Mouse (Mus musculus): ENCODE data around the gene Gpr62. TPM values are rescaled to one million over a fixed set of nuclear protein-coding genes. Genes with fewer than 3 reads are reported as not detected.

Gpr62 gene
- polyA plus RNA-seq, 1 experiment from 2014 or later = 0.20 TPM

DNA sequence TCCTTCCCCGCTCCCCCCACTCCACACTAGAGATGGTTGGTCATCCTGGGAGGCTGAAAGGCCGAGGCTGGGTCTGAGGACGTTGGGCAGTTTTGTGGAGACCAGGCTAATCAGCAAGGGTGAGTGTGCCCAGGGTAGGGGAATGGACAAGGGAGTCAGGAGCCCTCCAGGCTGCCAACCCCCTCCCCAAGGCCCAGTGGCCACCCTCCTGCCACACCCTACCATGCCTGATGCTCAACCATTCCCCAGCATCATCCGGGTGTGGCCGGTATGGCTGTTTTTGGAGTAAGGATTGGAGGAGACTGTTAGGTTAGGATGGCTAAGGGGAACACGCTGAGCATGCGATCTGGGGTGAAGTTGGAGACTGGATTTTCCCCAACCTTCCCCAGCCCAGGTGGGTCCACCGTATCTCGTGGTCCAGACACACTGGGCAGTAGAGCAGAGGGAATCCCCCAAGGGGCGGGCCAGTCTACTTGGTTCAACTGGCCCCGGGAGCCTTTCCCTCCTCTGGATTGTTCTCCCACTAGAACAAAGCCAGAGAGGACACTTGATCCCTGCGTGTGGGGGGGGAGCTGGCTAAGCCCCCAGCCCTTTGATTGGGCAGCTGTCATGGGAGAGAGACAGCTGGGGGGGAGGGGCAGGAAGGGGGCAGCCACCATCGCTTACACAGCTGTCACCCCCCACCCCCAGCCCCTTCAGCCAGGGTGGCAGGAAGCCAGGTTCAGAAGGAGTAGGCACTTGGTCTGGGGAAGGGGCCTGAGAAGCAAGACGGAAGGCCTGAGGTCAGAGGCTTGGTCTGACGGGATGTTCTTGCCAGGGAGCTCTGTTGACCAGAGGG, 9.2 kb downstream of the Gpr62 start:
- no peak for DNase-seq (ENCODE audit: low spot score)

DNA sequence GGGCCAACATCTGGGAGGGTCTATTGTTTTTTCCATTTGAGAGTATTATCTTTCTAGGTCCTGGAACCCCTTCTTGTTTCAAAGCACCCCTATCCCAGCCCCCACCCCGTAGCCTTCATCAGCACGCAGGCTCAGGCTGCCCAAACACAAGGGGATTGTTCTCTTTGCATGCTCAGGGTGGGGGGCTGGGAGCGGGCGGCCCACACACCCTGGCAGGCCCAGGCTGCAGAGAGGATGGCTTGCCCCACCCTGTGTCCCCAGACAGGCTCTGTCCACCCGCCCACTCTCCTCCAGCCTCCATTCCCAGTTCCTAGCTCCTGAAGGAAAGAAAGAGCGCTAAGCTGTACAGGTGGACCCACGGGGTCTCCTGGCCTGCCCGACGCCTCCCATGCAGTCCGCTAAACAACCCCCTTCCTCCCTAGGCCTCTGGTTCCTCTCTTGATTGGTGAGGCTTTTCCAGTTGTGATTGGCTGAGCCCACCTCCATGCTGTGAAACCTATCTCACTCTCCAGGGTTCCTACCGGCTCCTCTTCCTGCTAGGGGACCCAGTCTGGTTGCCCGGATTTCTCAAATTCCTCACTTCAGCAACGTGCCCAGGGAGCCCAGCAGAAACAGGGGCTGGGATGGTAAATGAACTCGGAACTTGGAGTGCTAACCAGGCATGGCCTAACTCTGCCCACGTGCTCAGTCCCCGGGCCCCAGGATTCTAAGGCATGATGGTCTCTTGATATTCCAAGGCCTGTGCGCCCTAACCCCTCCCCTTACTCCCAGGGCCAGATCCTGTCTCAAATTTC, 10.7 kb downstream of the Gpr62 start:
- DNase-seq (ENCODE audit: low spot score) = no peak

DNA sequence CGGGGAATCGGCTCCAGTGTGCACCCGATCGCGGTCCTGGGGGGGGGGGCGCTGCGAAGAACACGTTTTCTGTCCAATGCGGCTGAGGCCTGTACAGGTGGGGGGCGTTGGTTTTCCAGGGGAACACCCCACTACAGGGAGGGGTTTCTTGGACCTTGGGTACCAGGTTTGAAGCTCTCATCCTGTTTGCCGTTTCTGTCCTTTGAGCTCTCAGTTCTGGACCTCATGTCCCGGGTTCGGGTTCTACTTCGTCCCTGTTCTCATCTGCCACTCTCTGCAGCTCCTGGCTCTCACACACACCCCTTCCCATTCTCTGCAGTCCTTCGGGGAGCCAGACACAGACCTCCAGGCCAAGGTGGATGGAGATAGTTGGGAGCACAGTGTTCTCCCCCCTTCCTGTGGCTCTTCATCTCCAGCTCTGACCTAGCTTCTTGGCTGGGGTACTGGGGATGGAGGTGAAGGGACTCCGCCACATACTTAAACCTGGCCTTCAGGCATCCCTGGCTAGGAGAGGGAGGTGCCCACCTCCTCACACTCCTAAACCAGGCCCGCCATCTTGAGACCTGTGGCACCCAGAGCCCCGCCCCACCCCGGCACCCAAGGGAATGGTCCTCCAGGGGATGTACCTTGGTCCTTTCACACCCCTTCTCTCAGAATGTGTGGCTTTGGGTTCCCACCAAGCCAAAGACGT, 11.5 kb downstream of the Gpr62 start:
- DNase-seq (ENCODE audit: low spot score) = no peak

DNA sequence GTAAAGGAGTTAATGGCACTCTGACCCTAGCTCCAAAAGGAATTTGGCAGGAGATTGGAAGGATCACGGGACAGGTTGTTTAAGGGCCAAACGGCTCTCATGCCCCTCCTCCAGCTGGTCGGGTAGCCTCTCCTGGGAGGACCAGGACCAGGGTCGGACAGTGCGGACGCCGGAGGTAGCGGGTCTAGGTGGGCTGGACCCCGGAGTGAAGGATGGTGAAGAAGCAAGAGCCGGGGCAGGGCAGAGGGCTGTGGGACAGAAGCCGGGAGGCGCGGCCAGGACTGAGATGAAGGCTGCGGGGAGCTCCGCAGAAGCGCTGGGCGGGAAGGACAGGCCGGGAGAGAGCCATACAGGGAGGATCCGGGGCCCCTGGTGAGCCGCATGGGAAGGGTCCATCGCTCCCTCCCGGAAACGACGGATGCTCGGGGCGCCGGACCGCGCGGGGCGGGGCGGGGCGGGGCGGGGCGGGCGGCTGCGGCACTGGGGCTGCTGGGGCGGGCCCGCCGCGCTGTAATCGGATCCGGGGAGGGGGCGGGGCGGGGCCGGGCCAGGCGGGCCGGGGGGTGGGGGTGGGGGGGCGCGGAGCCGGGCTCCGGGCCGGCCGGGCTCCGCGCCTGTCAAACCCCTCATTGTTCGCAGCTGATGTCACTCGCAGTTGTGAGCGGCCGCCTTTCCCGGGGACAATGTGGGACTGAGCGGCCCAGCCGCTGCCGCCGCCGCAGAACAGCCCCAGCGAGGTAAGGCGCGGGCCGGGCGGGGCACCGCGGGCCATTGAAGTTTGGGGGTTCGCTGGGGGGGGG, 12.3 kb downstream of the Gpr62 start, which contains the start of gene Pcbp4:
Pcbp4 (plus strand) TSS at position 21 of the 800 bp plus-strand sequence.
- peak; percentile 44 for DNase-seq (ENCODE audit: low spot score)

DNA sequence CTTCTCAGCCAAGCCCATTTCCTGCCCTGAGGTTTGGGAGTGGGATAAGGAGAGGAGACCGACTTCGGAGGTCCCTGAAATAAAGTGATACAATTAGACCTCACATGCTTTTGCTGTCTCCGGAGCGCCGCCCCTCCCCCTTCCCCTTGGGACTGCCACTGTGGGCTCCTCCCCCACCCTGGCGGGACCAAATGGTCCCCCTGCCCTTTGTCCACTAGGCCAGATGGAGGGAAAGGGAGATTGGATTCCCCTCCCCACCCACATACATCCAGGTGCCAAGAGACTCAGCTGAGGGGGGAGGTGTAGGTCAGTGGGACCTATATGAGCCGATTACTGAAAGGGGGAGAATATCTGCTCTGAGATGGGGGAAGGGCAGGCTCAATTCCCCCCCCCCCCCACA, 12.9 kb downstream of the Gpr62 start:
- DNase-seq (ENCODE audit: low spot score) = no peak

DNA sequence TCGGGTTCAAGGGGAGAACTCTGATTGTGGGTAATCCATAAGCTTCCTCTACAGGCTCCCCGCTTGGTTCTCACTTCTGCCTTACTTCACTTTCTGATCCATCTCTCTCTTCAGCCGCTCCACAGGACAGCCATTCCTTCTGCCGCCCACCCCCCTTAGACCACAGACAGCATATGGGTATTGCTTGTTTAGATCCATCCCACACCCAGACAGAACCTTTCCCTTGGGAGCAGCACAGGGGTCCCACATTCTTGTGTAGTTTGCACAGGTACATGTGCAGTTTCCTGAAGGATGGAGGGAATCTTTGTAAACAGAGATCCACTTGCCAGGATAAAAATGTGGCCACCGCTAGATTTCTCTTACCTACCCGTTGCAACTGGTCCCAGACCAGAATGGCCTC, 13.4 kb downstream of the Gpr62 start:
- no peak for DNase-seq (ENCODE audit: low spot score)

DNA sequence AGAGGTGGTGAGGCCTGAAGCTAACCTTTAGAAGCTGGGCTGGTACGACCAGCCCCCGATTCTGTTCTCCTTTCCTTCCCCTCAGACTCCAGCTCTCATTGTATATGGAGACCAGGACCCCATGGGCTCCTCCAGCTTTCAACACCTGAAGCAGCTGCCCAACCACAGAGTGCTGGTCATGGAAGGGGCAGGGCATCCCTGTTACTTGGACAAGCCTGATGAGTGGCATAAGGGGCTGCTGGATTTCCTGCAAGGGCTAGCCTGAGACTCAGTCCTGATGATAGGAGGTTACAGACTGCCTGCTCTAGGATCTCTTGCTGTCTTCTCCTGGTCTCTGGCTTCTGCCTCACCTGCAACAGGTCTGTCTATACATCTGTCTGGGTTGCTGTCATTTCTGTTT, 13.8 kb downstream of the Gpr62 start:
- no peak for DNase-seq (ENCODE audit: low spot score)

DNA sequence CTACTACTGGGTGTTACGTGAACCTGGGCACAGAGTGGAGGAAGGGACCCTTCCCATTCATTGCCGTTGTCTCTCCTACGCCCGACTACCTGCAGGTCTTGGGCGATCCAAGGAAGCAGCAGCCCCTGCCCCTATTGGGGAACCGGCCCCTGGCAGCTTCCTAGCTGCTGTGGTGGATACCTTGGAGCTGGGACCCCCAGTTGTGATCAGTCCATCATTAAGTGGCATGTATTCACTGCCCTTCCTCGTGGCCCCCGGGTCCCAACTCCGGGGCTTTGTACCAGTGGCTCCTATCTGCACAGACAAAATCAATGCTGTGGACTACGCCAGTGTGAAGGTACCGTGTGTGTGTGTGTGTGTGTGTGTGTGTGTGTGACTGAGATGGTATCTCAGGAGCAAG, 14.4 kb downstream of the Gpr62 start:
- DNase-seq (ENCODE audit: low spot score) = no peak

DNA sequence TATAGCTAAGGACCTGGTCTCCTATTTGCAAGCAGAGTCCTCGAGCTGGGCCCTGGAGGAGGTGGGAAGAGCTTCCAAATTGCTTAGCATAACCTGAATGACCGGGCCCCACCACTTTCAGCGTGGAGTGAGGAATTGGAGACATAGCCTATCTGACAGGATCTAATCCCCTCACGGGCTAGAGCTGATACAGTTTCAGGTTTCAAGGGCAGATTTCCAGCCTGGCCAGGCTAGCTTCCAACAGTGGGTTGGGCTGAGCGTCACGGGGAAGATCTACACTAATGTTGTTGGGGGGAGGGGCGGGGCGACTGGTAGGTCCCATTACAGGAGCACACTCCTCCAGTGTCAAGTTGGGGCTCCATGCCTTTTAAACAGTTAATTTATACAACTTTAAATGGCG, 15.1 kb downstream of the Gpr62 start:
- no peak for DNase-seq (ENCODE audit: low spot score)

DNA sequence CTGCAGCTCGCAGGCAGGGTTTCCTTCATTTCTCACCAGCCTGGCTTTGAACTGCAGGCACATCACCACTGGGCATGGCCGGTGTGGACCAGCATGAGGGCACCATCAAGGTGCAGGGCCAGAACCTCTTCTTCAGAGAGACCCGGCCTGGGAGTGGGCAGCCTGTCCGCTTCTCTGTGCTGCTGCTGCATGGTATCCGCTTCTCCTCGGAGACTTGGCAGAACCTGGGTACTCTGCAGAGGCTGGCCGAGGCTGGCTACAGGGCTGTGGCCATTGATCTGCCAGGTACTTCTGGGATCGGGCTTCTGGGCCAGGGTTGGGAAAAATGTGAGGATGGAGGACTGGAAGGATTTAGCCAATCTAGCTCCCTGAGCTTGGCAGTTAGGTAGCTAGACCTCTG, 15.8 kb downstream of the Gpr62 start:
- no peak for DNase-seq (ENCODE audit: low spot score)

DNA sequence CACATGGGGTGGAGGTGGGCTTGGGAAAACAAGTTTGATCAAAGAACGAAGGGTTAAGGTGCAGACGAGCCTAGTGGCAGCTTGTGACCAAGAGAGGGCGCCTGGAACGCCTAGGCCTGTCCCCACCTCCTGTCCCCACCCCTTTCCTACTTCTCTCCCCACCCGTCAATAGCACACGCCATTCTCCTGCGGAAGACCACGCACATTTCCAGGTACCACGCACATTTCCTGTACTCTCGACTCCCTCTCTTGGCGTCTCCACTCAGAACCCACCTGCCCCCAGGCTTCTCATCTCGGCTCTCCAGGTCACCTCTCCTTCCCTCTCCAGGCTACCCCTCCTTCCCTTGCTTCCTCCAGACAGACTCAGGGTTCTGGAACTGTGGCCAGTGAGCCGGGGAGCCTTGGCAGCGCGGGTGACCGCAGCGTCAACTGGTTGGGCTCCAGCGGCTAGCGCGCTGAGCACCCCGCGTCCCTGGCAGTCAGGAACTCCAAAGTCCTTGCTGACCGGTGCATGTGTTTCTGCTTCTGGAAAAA, 17.2 kb downstream of the Gpr62 start:
- DNase-seq (ENCODE audit: low spot score) = peak; percentile 71

DNA sequence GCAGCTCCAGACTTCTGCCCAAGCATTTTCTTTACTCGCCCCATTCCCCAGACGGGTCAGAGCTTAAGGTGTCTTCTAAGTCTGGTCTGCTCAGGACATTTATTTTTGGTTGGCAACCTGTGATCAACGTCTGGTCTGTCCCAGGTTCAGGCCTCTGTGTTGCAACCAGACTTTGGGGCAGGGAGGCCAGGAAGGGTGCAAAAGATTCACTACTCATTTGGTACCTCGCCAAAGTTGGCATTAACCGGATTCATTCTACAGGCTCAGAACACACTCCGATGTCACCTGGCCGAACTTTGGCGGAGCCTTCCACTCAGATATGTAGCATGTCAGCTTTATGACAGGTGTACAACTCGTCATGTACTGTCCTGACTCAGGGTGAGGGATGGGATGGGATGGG, 17.8 kb downstream of the Gpr62 start:
- DNase-seq (ENCODE audit: low spot score) = no peak

DNA sequence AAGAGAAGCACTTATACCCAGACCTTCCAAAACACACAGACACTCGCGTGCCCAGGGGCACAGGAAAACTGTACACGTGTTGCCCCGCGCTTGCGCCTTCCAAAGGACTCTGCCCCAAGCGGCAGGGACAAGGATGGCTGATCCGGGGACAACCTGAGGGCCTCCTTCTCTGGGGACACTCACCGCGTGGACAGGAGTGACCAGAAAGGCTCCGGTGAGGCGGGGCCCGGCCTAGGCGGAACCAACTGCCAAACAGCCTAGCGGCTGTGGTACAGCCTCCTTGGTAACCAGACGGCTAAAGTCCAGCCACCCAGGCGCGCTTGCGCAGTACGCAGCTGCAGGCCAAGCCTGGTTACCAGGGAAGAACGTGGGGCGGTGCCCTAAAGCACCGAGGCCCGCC, 18.4 kb downstream of the Gpr62 start, which contains the start of the genes Abhd14b and Abhd14a:
Abhd14b (plus strand) TSS at position 112 of the 400 bp plus-strand sequence.
Abhd14a (minus strand) TSS at position 331 of the 400 bp plus-strand sequence.
- peak; percentile 62 for DNase-seq (ENCODE audit: low spot score)

DNA sequence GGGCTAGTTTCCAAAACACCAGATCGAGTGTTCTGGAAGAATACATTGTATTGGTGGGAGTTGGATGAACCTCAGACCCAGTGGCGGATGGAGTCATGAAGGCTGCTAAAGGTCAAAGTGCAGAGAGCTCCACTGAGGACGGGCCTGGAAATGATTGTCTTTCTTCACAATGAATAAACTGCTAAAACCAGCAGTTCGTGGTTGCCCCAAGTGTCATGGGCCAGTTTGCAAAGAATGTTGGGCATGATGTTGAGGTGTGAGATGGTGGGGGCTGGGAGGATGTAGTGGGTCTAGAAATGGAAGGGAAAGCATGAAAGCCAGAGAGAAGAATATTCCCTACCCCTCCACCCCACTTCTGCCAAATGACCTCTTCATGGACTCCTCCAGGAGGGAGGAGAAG, 20.9 kb downstream of the Gpr62 start:
- no peak for DNase-seq (ENCODE audit: low spot score)

DNA sequence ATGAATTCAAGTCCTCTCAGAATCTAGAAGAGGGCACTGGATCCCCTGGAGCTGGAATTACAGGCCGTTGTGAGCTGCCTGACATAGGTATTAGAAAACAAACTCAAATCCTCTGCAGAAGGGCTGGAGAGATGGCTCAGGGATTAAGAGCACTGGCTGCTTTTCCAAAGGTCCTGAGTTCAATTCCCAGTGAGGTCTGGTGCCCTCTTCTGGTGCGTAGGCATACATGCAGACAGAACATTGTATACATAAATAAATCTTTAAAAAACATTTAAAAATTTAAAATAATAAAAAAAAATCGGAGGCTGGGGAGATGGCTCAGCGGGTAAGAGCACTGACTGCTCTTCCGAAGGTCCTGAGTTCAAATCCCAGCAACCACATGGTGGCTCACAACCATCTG, 23.1 kb downstream of the Gpr62 start:
- DNase-seq (ENCODE audit: low spot score) = no peak

DNA sequence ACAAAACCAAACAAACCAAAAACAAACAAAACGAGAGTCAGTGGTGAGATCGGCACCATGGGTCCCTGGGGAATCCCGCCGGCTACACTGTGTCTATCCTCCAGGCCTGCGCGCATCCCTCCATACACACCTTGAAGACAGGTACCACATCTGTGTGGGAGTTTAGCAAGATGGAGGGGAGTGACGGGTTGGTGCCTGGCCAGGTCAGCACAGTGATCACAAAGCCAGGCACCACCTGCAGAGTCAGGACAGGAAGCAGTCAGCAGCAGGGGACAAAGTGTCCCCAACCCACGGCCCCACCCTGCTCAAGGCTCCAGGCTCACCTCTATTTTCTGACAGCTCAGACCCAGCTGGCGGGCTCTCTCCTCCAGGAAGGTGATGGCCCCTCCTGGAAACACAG, 29.2 kb downstream of the Gpr62 start:
- DNase-seq (ENCODE audit: low spot score) = no peak

DNA sequence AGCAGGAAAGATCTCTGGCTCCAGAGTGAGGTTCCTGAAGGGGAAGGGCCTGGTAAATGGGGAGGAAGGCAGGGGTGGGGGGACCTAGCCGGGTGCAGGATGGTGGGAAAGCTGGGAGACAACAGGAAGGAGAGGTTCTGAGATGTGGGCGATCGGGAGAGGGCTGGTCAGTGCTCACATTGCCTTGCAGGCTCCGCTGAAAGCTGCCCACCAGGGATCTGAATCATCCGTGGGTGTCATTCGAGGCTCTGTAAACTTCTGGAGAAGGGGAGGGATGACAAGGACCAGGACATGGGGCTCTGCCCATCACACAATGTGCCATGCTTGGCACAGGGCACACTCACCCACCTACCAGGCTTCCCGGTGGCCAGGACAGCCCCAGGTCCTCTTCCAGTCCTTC, 32.3 kb downstream of the Gpr62 start:
- DNase-seq (ENCODE audit: low spot score) = no peak

DNA sequence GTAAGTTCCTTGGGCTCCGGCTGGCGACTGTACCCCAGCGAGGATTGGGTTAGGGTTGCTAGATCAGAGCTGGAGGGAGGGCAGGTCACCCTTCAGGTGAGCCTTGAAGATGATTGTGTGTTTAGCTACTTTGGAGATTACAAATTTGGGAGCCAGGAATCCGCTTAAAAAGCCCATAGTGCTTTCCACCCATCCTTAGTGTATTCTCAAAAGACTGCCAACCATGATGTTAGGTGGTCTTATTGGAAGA, 35.8 kb downstream of the Gpr62 start:
- no peak for DNase-seq (ENCODE audit: low spot score)

DNA sequence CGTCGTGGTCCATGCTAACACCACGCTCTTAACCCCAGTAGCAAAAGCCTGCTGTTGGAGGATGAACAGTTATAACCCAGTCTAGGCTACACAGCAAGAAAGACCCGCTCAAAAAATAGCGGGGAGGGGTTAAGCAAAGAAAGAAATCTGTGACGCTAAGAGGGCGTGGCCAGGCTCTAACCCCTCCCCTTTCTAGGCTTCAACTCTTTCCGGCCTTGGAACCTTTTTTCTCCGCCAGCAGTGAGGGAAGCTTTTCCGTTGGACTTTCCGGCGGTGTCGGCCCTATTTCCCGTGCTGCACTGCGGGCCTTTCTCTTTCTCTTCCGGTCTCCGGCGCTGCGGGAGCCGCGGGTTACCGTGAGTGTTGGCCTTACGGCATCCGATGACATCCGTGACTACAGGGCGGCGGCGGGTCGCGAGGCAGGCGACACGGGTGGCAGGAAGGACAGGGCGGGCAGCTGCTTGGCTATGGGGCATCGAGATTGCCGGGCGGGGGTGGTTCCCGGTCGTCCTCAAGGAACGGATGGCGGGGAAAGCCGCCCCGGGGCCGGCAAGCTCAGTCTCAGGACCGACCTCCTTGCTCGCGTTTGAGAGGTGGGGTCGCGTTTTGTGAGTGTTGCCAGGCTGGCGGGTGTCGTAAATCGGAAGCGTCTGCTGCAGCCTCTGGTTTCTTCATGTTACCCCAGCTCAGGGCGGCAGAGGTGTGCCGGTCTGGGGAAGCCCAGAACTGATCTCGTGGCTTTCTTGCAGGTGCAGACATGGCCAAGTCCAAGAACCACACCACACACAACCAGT, 36.3 kb downstream of the Gpr62 start, which contains the start of gene Rpl29:
Rpl29 (plus strand) TSS at position 234 of the 794 bp plus-strand sequence.
- peak; percentile 97 for DNase-seq (ENCODE audit: low spot score)

DNA sequence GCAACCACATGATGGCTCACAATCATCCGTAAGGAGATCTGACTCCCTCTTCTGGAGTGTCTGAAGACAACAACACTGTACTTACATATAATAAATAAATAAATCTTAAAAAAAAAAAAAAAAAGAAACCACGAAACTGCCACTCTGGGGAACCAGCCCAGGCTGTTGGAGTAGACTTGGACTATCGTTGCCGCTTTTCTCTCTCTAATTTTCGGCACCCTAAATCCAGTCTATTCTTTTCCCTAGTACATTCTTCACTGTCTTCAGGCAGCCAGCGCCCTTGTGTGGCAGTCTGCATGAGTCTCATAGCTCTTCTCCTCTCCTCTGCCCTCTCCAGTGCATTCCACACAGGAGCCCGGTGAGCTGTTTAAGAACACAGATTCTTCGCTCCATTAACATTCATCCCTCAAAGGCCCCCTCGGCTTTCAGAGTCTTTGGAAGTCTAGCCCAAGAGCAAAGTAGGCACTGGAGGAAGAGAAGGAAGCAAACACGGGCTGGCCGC, 37.0 kb downstream of the Gpr62 start:
- no peak for DNase-seq (ENCODE audit: low spot score)
